7 mouse cellular contexts compared by ENCODE assay signal in genomic region chr13:20184239-20185033, GRCm38 (mm10).
A peak's percentile ranks its signal among the peaks of the same experiment; 100 is the strongest.
DNase-seq lines count a peak whose midpoint lies in the region; ATAC-seq and TF ChIP-seq lines count a peak whose summit lies in the region.

No protein-coding gene starts in this region.

- no peaks in the 10 kb centered on the region for H3K9me3 ChIP-seq in liver, postnatal 0 days (ENCODE audit: low read length)

- no peak for TF ChIP-seq CTCF in testis, adult 2 months (IDR thresholded peaks at IDR 0.05; ENCODE audit: control insufficient read depth, insufficient read depth, insufficient replicate concordance, low read depth, low read length)
- no peak for TF ChIP-seq CTCF in liver, postnatal 0 days (IDR thresholded peaks at IDR 0.05; ENCODE audit: low read depth)

- DNase-seq in testis, postnatal 10 days (ENCODE audit: low spot score) = no peak
- peak; percentile 53 for DNase-seq in heart, adult 8-10 months (ENCODE audit: low spot score)
- no peak for DNase-seq in liver, postnatal 0 days
- peak; percentile 45 for DNase-seq in thymus, postnatal 10 days (ENCODE audit: low spot score in 2 of 2)
- no peak for DNase-seq in layer of hippocampus, adult 11-12 months (ENCODE audit: low spot score)
- DNase-seq in urinary bladder, postnatal 14 days (ENCODE audit: low spot score) = no peak

- no peak; the same call in 1 of the 2 replicates for TF ChIP-seq EP300 in liver, postnatal 0 days (IDR thresholded peaks at IDR 0.05; ENCODE audit: low read depth)

- peak overlapping the region; percentile 37; the same call in 1 of the 2 replicates for H3K4me3 ChIP-seq in testis, adult 2 months (ENCODE audit: control insufficient read depth, low read depth, low read length)
- H3K4me3 ChIP-seq in liver, postnatal 0 days (ENCODE audit: low read depth, low read length) = peak overlapping the region; percentile 38

- no peaks in the 10 kb centered on the region for H3K36me3 ChIP-seq in testis, adult 2 months (ENCODE audit: control insufficient read depth, insufficient read depth, low read length)
- peaks cover 2% of the 10 kb centered on the region; the same call in 1 of the 2 replicates for H3K36me3 ChIP-seq in liver, postnatal 0 days (replicated peaks; ENCODE audit: insufficient read depth, low read length)

- H3K27ac ChIP-seq in testis, adult 2 months (ENCODE audit: control insufficient read depth, insufficient read depth, low read depth, low read length) = no peak overlapping the region
- H3K27ac ChIP-seq in liver, postnatal 0 days (ENCODE audit: low read depth) = peak overlapping the region; percentile 64

- peaks cover 4% of the 10 kb centered on the region for H3K4me1 ChIP-seq in testis, adult 2 months (ENCODE audit: control insufficient read depth, insufficient read depth, low read length)
- H3K4me1 ChIP-seq in liver, postnatal 0 days (ENCODE audit: insufficient read depth) = peaks cover 54% of the 10 kb centered on the region

- peak overlapping the region; percentile 69 for H3K4me2 ChIP-seq in liver, postnatal 0 days (ENCODE audit: low read depth, low read length)

- no peaks in the 10 kb centered on the region for H3K27me3 ChIP-seq in testis, adult 2 months (ENCODE audit: control insufficient read depth, insufficient read depth, low read length)
- no peaks in the 10 kb centered on the region for H3K27me3 ChIP-seq in liver, postnatal 0 days (ENCODE audit: insufficient read depth, low read length)

- no peak overlapping the region for H3K9ac ChIP-seq in liver, postnatal 0 days (replicated peaks)

- peak; percentile 33 for ATAC-seq in liver, postnatal 0 days

- 22% methylated on average over 13 of the region's 13 CpGs for WGBS in liver, postnatal 0 days (ENCODE audit: insufficient replicate concordance)

- TF ChIP-seq POLR2A in testis, adult 2 months (IDR thresholded peaks at IDR 0.05; ENCODE audit: control insufficient read depth, low read depth, low read length) = no peak

Comparison
In these comparisons a context has a peak if more than half of its experiments do, and no peak if none do; other contexts are left out.
1. DNase-seq: peak in heart, adult 8-10 months (single experiment) and thymus, postnatal 10 days (2 of 2); none in testis, postnatal 10 days (single experiment), liver, postnatal 0 days (single experiment), layer of hippocampus, adult 11-12 months (single experiment) and urinary bladder, postnatal 14 days (single experiment).